Mouse (Mus musculus) brain, adult 10 weeks (tissue): Measurements from ENCODE around the gene Dupd1. TPM values are rescaled to one million over a fixed set of nuclear protein-coding genes. Genes with fewer than 3 reads are reported as not detected.

ENCODE experiments used
- polyA plus RNA-seq: library from polyadenylated mRNA; stranded (reverse); fragments of 350-450 nt; fragmentation: Illumina TruSeq; extraction: RNeasy Lipid Tissue Mini Kit (QIAGEN cat#74804); gene quantifications from one replicate; pipeline ENCODE4 v1.2.3, GENCODE M21; 2015; ENCODE audit warnings: low read depth, low replicate concordance

The Dupd1 gene
- polyA plus RNA-seq: not detected

DNA sequence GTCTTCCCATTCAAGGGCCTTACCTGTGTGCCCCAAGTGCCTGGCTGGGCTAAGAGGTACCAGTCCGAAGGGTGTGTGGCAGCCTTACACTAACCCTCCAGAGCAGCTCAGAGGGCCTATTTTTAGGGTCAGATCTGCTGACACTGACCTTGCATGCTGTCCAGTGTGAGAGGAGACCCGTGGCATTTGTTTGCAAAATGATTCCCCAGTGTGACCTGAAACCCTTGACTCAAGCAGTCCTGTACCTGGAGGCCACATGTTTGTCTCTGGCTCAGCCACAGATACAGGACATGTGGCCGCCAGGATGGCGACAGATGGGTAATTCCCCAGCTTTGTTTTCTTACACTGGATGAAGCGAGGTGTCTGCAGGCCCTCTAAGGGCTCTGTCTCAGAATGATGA lies at the start of gene Dupd1:
Dupd1 (minus strand) TSS at position 91 of the 400 bp plus-strand sequence.

GRCm38 (mm10) chr14:21750881-21751542 lies 36.6 kb upstream of the Dupd1 start, which contains the start of gene Dusp13:
TSS of gene Dusp13 (minus strand) at chr14:21751181.

GRCm38 (mm10) chr14:21750008-21750880 lies 35.9 kb upstream of the Dupd1 start, which contains the start of gene Samd8:
TSS of gene Samd8 (plus strand) at chr14:21750531.

Other genes starting within 250 kb of the Dupd1 start
- gene Kat6b, start 233.1 kb downstream of the Dupd1 start, polyA plus RNA-seq: 18.9 TPM
- gene Samd8, start 36.0 kb upstream of the Dupd1 start, polyA plus RNA-seq: 33.5 TPM
- not detected for gene Dusp13, start 36.6 kb upstream of the Dupd1 start, polyA plus RNA-seq
- gene Vdac2, start 110.7 kb upstream of the Dupd1 start, polyA plus RNA-seq: 270 TPM
- 29.7 TPM for gene Comtd1, start 134.4 kb upstream of the Dupd1 start, polyA plus RNA-seq